Mouse (Mus musculus) C2C12 (cell line): Measurements from ENCODE around the gene Hexa.

Source experiments
- CTCF ChIP-seq: IDR thresholded peaks from one replicate; pipeline ENCODE4 v1.5.1; 2011; ENCODE audit not compliant: control insufficient read depth, insufficient read depth, insufficient read length
- USF1 ChIP-seq: IDR thresholded peaks from one replicate; pipeline ENCODE4 v1.6.1; 2011; ENCODE audit warnings: low read depth, mild to moderate bottlenecking, control low read depth, moderate library complexity

- TF ChIP-seq CTCF (no peak), USF1 (no peak)
These were observed 22.2 kb upstream of the Hexa start for GRCm38 (mm10) chr9:59517127-59517526.
